Mouse (Mus musculus): ENCODE measurements at regions not wholly inside any gene's neighbourhood (a gene's known extent, or its start where the extent isn't known, plus 50 kb on each side); places are given as distances from the start of the nearest gene placed in this dataset.

DNA sequence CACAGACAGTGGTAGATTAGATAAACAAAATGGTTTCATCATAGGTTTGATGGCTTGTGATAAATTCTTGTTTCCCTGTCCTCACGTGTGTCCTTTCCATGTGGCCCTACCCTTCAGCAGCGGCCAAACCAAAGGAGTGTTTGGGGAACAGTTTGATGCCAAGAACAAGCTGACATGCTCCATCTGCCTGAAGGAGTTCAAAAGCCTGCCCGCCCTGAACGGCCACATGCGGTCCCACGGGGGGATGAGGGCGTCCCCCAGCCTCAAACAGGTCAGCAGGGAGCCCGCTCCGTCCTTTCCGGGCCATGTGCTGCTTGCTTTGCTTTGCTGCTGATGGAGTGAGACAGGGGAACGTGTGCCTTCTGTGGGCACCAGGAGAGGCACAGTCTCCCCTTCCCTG lies 51.0 kb upstream of the Mrps10 start:
- TF ChIP-seq CTCF (IDR thresholded peaks at IDR 0.05; ENCODE audit: low read depth) (no peak), EP300 (IDR thresholded peaks at IDR 0.05; ENCODE audit: low read depth) (no peak)
- H3K9me3 ChIP-seq (replicated peaks; ENCODE audit: control insufficient read depth, low read length): no peaks in the 10 kb centered on the region
- no peak overlapping the region for H3K4me3 ChIP-seq (ENCODE audit: low read depth, low read length)
- ATAC-seq (ENCODE audit: insufficient read depth, low read depth) (no peak), DNase-seq (ENCODE audit: low spot score) (no peak)
- H3K9ac ChIP-seq (replicated peaks; ENCODE audit: low read depth, low read length): no peak overlapping the region
- H3K4me1 ChIP-seq (ENCODE audit: control insufficient read depth, insufficient read depth): no peaks in the 10 kb centered on the region
- no peak overlapping the region for H3K27ac ChIP-seq (ENCODE audit: low read depth)
- no peak overlapping the region for H3K4me2 ChIP-seq (ENCODE audit: low read depth, low read length)
- 88% methylated on average over 11 of the region's 11 CpGs for whole genome bisulfite sequencing
- H3K27me3 ChIP-seq (ENCODE audit: control insufficient read depth, insufficient read depth, low read length): no peaks in the 10 kb centered on the region
- peaks cover 23% of the 10 kb centered on the region for H3K36me3 ChIP-seq (replicated peaks; ENCODE audit: control insufficient read depth, insufficient read depth, low read length)

DNA sequence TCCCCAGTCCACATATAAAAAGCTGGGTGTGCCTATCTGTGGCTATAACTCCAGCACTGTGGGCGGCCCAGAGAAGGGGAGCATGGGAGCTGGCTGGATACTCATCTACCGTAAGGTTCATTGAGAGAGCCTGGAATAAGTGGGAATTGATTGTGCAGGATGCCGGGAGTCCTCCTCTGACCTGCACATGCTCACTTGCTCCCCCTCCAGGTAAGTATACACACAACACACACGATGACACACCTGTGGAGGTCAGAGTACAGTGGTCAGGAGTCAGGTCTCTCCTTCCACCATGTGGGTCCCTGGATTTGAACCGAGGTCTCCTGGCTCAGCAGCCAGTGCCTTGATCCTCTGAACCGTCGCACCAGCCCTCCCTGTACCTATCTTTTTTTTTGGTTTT lies 55.5 kb upstream of the Mrps10 start:
- peaks cover 19% of the 10 kb centered on the region for H3K36me3 ChIP-seq (replicated peaks; ENCODE audit: control insufficient read depth, insufficient read depth, low read length)
- 89% methylated on average over 7 of the region's 7 CpGs for WGBS

DNA sequence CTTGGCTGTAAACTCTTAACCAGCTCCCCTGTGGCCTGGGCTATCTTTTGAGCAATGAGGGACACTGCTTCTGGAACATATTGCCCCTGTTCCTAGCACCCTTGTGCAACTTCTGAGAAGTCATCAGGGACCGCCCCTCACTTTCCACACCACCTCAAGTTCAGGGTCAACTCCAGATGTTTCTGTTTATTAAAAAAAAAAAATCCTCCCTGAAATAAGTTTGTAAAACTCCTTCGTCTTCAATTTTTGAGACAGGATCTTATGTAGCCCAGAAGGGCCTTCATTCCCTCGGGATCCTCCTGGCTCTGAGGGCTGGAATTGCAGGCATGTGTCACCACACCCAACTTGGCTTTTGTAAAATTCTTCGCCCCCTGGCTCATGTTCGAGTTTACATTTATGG lies 57.4 kb upstream of the Mrps10 start:
- no peak overlapping the region for H3K27ac ChIP-seq (ENCODE audit: low read depth)

More for the DNA sequence above, 55.5 kb upstream of the Mrps10 start:
- H3K27me3 ChIP-seq (ENCODE audit: control insufficient read depth, insufficient read depth, low read length): no peaks in the 10 kb centered on the region
- no peak for DNase-seq (ENCODE audit: low spot score)
- H3K4me2 ChIP-seq (ENCODE audit: low read depth, low read length): no peak overlapping the region
- no peaks in the 10 kb centered on the region for H3K9me3 ChIP-seq (replicated peaks; ENCODE audit: control insufficient read depth, low read length)
- no peaks in the 10 kb centered on the region for H3K4me1 ChIP-seq (ENCODE audit: control insufficient read depth, insufficient read depth)
- no peak for ATAC-seq (ENCODE audit: insufficient read depth, low read depth)
- no peak overlapping the region for H3K4me3 ChIP-seq (ENCODE audit: low read depth, low read length)
- no peak overlapping the region for H3K27ac ChIP-seq (ENCODE audit: low read depth)
- TF ChIP-seq EP300 (IDR thresholded peaks at IDR 0.05; ENCODE audit: low read depth) (no peak), CTCF (IDR thresholded peaks at IDR 0.05; ENCODE audit: low read depth) (no peak)
- H3K9ac ChIP-seq (replicated peaks; ENCODE audit: low read depth, low read length): no peak overlapping the region

DNA sequence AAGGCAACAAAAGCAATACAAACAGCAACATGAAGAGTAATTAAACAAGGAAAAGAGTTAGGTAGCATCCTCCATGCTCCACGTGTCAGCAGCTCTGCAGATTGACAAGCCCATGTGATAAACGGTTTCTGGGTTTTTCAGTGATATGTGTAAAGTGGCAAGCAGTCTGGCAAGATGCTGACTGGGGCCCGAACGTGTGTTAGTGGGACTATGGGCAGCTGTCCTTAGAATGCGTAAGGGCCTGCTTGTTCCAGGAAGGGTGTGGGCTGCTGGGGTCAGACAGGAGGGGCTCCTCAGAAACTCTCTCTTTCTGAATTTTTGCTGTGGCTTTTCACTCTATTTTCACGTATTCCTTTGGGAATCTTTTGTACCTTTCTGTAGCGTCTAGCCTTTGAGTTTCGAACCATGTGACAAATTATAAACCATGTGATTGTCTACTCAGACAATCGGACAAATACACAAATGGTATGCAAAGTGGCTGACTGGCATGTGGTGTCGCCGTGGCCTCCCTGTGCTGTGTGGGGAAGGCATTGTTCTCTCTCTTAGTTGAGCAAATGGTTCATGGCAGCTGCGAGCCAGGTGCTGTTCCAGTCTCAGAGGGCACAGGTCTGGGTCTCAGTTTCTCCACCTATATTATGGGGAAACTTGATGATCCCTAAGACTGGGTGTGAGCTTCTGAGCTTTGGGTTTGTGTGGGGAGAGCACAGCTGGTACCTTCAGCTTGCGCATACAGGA lies 62.5 kb upstream of the Mrps10 start:
- H3K9me3 ChIP-seq (replicated peaks; ENCODE audit: control insufficient read depth, low read length): no peaks in the 10 kb centered on the region
- 0 out of 2 replicates have a peak, but pooled peaks cover 6% of the 10 kb centered on the region for H3K4me1 ChIP-seq (ENCODE audit: control insufficient read depth, insufficient read depth)
- H3K27me3 ChIP-seq (ENCODE audit: control insufficient read depth, insufficient read depth, low read length): no peaks in the 10 kb centered on the region
- H3K27ac ChIP-seq (ENCODE audit: low read depth): no peak overlapping the region
- no peaks in the 10 kb centered on the region for H3K36me3 ChIP-seq (replicated peaks; ENCODE audit: control insufficient read depth, insufficient read depth, low read length)
- H3K4me3 ChIP-seq (ENCODE audit: low read depth, low read length): no peak overlapping the region
- H3K4me2 ChIP-seq (ENCODE audit: low read depth, low read length): no peak overlapping the region
- 72% methylated on average over 13 of the region's 13 CpGs for WGBS
- no peak for DNase-seq (ENCODE audit: low spot score)
- ATAC-seq (ENCODE audit: insufficient read depth, low read depth): no peak
- H3K9ac ChIP-seq (replicated peaks; ENCODE audit: low read depth, low read length): no peak overlapping the region
- TF ChIP-seq EP300 (IDR thresholded peaks at IDR 0.05; ENCODE audit: low read depth): no peak
- TF ChIP-seq CTCF (IDR thresholded peaks at IDR 0.05; ENCODE audit: low read depth): no peak

More for the DNA sequence above, 57.4 kb upstream of the Mrps10 start:
- no peak overlapping the region for H3K4me2 ChIP-seq (ENCODE audit: low read depth, low read length)
- ATAC-seq (ENCODE audit: insufficient read depth, low read depth): no peak
- TF ChIP-seq EP300 (IDR thresholded peaks at IDR 0.05; ENCODE audit: low read depth) (no peak), CTCF (IDR thresholded peaks at IDR 0.05; ENCODE audit: low read depth) (no peak)
- no peak overlapping the region for H3K9ac ChIP-seq (replicated peaks; ENCODE audit: low read depth, low read length)
- peaks cover 19% of the 10 kb centered on the region for H3K36me3 ChIP-seq (replicated peaks; ENCODE audit: control insufficient read depth, insufficient read depth, low read length)
- no peaks in the 10 kb centered on the region for H3K9me3 ChIP-seq (replicated peaks; ENCODE audit: control insufficient read depth, low read length)
- H3K27me3 ChIP-seq (ENCODE audit: control insufficient read depth, insufficient read depth, low read length): no peaks in the 10 kb centered on the region
- no peak overlapping the region for H3K4me3 ChIP-seq (ENCODE audit: low read depth, low read length)
- no peak for DNase-seq (ENCODE audit: low spot score)
- H3K4me1 ChIP-seq (ENCODE audit: control insufficient read depth, insufficient read depth): no peaks in the 10 kb centered on the region
- 61% methylated on average over 5 of the region's 5 CpGs for WGBS

DNA sequence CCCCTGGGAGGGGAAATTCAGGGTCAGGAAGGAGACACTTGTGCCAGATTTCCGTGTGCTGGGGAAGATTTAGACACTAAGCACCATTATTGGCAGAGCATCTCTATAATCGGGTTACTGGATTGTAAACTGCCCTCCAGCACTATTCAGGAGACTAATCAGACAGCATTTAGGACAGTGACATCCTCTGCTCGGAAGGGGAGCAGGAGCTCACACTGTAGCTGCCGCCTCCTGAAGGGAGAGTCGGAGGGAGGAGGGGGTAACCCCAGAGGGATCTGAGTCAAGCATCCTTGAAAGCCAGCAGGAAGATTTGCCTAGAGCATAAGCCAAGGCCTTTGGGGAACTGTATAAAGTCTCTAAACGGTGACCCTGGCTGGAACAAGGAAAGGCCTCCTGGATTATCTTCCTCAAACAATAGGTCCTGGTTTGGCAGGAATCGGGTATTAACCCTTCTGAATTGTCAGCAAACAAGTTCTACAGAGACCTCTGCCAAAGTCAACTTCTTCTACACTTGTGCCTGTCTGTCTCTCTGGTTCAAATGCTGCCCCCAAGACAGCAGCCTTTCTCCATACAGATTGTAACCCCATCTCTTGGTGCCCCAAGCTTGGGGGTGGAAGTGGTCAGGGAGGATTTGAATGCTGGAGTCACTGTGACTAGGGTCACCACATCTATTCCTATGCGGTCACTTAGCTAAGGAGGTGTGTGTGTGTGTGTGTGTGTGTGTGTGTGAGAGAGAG lies 64.1 kb upstream of the Mrps10 start:
- Histone ChIP-seq H3K9ac (replicated peaks; ENCODE audit: low read depth, low read length) (no peak overlapping the region), H3K27ac (ENCODE audit: low read depth) (no peak overlapping the region), H3K4me1 (ENCODE audit: control insufficient read depth, insufficient read depth) (0 out of 2 replicates have a peak, but pooled peaks cover 6% of the 10 kb centered on the region), H3K4me3 (ENCODE audit: low read depth, low read length) (no peak overlapping the region), H3K36me3 (replicated peaks; ENCODE audit: control insufficient read depth, insufficient read depth, low read length) (no peaks in the 10 kb centered on the region), H3K4me2 (ENCODE audit: low read depth, low read length) (no peak overlapping the region), H3K9me3 (replicated peaks; ENCODE audit: control insufficient read depth, low read length) (no peaks in the 10 kb centered on the region), H3K27me3 (ENCODE audit: control insufficient read depth, insufficient read depth, low read length) (no peaks in the 10 kb centered on the region)
- WGBS: 52% methylated on average over 8 of the region's 8 CpGs
- DNase-seq (ENCODE audit: low spot score) (no peak), ATAC-seq (ENCODE audit: insufficient read depth, low read depth) (peak; percentile 47)
- TF ChIP-seq EP300 (IDR thresholded peaks at IDR 0.05; ENCODE audit: low read depth): no peak
- TF ChIP-seq CTCF (IDR thresholded peaks at IDR 0.05; ENCODE audit: low read depth): no peak
